Mouse (Mus musculus): Measurements from ENCODE around the gene Artn. TPM values are rescaled to one million over a fixed set of nuclear protein-coding genes. Genes with fewer than 3 reads are reported as not detected.

Artn gene
- polyA plus RNA-seq, 1 experiment from 2014 or later = 0.53 TPM

- Histone ChIP-seq H3K9me3 (ENCODE audit: control insufficient read depth, low read length) (no peaks in the 10 kb centered on the region), H3K4me1 (ENCODE audit: control insufficient read depth, insufficient read depth, low read length) (no peaks in the 10 kb centered on the region), H3K4me3 (ENCODE audit: low read depth, low read length) (no peak overlapping the region), H3K36me3 (ENCODE audit: control insufficient read depth, insufficient read depth, low read length) (no peaks in the 10 kb centered on the region; the same call in 1 of the 2 replicates), H3K27ac (ENCODE audit: low read depth, low read length) (no peak overlapping the region), H3K9ac (ENCODE audit: low read length) (no peak overlapping the region), H3K27me3 (ENCODE audit: control insufficient read depth, insufficient read depth, low read length) (no peaks in the 10 kb centered on the region), H3K4me2 (no peak overlapping the region)
- ATAC-seq (ENCODE audit: low FRiP score) (no peak), DNase-seq (ENCODE audit: low spot score, missing footprints) (peak; percentile 73)
- 77% methylated on average over 4 of the region's 4 CpGs for WGBS
These were observed 27.9 kb upstream of the Artn start for GRCm38 (mm10) chr4:117957492-117957891.

- H3K4me1 ChIP-seq (ENCODE audit: control insufficient read depth, insufficient read depth, low read length) = peaks cover 3% of the 10 kb centered on the region; the same call in 1 of the 2 replicates
- H3K27me3 ChIP-seq (ENCODE audit: control insufficient read depth, insufficient read depth, low read length) = no peaks in the 10 kb centered on the region
- H3K27ac ChIP-seq (ENCODE audit: low read depth, low read length) = no peak overlapping the region
- H3K36me3 ChIP-seq (ENCODE audit: control insufficient read depth, insufficient read depth, low read length) = no peaks in the 10 kb centered on the region; the same call in 1 of the 2 replicates
- WGBS = 89% methylated on average over 7 of the region's 7 CpGs
- ATAC-seq (ENCODE audit: low FRiP score) (no peak), DNase-seq (ENCODE audit: low spot score, missing footprints) (peak; percentile 73)
- no peak overlapping the region for H3K4me2 ChIP-seq
- H3K4me3 ChIP-seq (ENCODE audit: low read depth, low read length) = no peak overlapping the region
- no peaks in the 10 kb centered on the region for H3K9me3 ChIP-seq (ENCODE audit: control insufficient read depth, low read length)
- H3K9ac ChIP-seq (ENCODE audit: low read length) = no peak overlapping the region
These were observed 17.9 kb upstream of the Artn start for GRCm38 (mm10) chr4:117947493-117947892.

- no peak for DNase-seq (ENCODE audit: low spot score, missing footprints)
These were observed 17.2 kb upstream of the Artn start for GRCm38 (mm10) chr4:117946639-117947305.

GRCm38 (mm10) chr4:117943317-117943716, 13.8 kb upstream of the Artn start:
- Histone ChIP-seq H3K27ac (ENCODE audit: low read depth, low read length) (no peak overlapping the region), H3K36me3 (ENCODE audit: control insufficient read depth, insufficient read depth, low read length) (no peaks in the 10 kb centered on the region), H3K4me3 (ENCODE audit: low read depth, low read length) (no peak overlapping the region), H3K9me3 (ENCODE audit: control insufficient read depth, low read length) (no peaks in the 10 kb centered on the region), H3K9ac (ENCODE audit: low read length) (no peak overlapping the region), H3K4me2 (no peak overlapping the region), H3K4me1 (ENCODE audit: control insufficient read depth, insufficient read depth, low read length) (peaks cover 3% of the 10 kb centered on the region; the same call in 1 of the 2 replicates), H3K27me3 (ENCODE audit: control insufficient read depth, insufficient read depth, low read length) (no peaks in the 10 kb centered on the region)
- no peak for DNase-seq (ENCODE audit: low spot score, missing footprints)
- 58% methylated on average over 5 of the region's 5 CpGs for WGBS
- no peak for ATAC-seq (ENCODE audit: low FRiP score)

More at GRCm38 (mm10) chr4:117946639-117947305, 17.2 kb upstream of the Artn start:
- no peak overlapping the region for H3K27ac ChIP-seq (ENCODE audit: low read depth, low read length)
- H3K4me1 ChIP-seq (ENCODE audit: control insufficient read depth, insufficient read depth, low read length) = peaks cover 3% of the 10 kb centered on the region; the same call in 1 of the 2 replicates
- 85% methylated on average over 11 of the region's 11 CpGs for WGBS
- H3K27me3 ChIP-seq (ENCODE audit: control insufficient read depth, insufficient read depth, low read length) = no peaks in the 10 kb centered on the region
- no peak overlapping the region for H3K9ac ChIP-seq (ENCODE audit: low read length)
- no peak overlapping the region for H3K4me3 ChIP-seq (ENCODE audit: low read depth, low read length)
- H3K4me2 ChIP-seq = no peak overlapping the region
- H3K36me3 ChIP-seq (ENCODE audit: control insufficient read depth, insufficient read depth, low read length) = no peaks in the 10 kb centered on the region
- no peaks in the 10 kb centered on the region for H3K9me3 ChIP-seq (ENCODE audit: control insufficient read depth, low read length)
- no peak for ATAC-seq (ENCODE audit: low FRiP score)

GRCm38 (mm10) chr4:117936964-117937363, 7.4 kb upstream of the Artn start:
- no peak overlapping the region for H3K4me3 ChIP-seq (ENCODE audit: low read depth, low read length)
- H3K27ac ChIP-seq (ENCODE audit: low read depth, low read length) = no peak overlapping the region
- 97% methylated on average over 5 of the region's 5 CpGs for WGBS
- no peaks in the 10 kb centered on the region for H3K4me1 ChIP-seq (ENCODE audit: control insufficient read depth, insufficient read depth, low read length)
- no peaks in the 10 kb centered on the region for H3K27me3 ChIP-seq (ENCODE audit: control insufficient read depth, insufficient read depth, low read length)
- DNase-seq (ENCODE audit: low spot score, missing footprints) (no peak), ATAC-seq (ENCODE audit: low FRiP score) (no peak)
- H3K4me2 ChIP-seq = no peak overlapping the region
- H3K36me3 ChIP-seq (ENCODE audit: control insufficient read depth, insufficient read depth, low read length) = no peaks in the 10 kb centered on the region
- no peaks in the 10 kb centered on the region for H3K9me3 ChIP-seq (ENCODE audit: control insufficient read depth, low read length)
- H3K9ac ChIP-seq (ENCODE audit: low read length) = no peak overlapping the region

- no peaks in the 10 kb centered on the region for H3K9me3 ChIP-seq (ENCODE audit: control insufficient read depth, low read length)
- ATAC-seq (ENCODE audit: low FRiP score) = no peak
- DNase-seq (ENCODE audit: low spot score, missing footprints) = no peak
- peaks cover 9% of the 10 kb centered on the region for H3K4me1 ChIP-seq (ENCODE audit: control insufficient read depth, insufficient read depth, low read length)
- H3K36me3 ChIP-seq (ENCODE audit: control insufficient read depth, insufficient read depth, low read length) = no peaks in the 10 kb centered on the region
- peaks cover 14% of the 10 kb centered on the region for H3K27me3 ChIP-seq (ENCODE audit: control insufficient read depth, insufficient read depth, low read length)
- no peak overlapping the region for H3K27ac ChIP-seq (ENCODE audit: low read depth, low read length)
- H3K4me3 ChIP-seq (ENCODE audit: low read depth, low read length) = no peak overlapping the region
- H3K4me2 ChIP-seq = no peak overlapping the region
- WGBS = 84% methylated on average over 4 of the region's 4 CpGs
- H3K9ac ChIP-seq (ENCODE audit: low read length) = no peak overlapping the region
These were observed 4.5 kb upstream of the Artn start for GRCm38 (mm10) chr4:117934081-117934480.

GRCm38 (mm10) chr4:117933248-117933647, 3.7 kb upstream of the Artn start:
- no peak for ATAC-seq (ENCODE audit: low FRiP score)
- Histone ChIP-seq H3K36me3 (ENCODE audit: control insufficient read depth, insufficient read depth, low read length) (no peaks in the 10 kb centered on the region), H3K27me3 (ENCODE audit: control insufficient read depth, insufficient read depth, low read length) (peaks cover 22% of the 10 kb centered on the region), H3K27ac (ENCODE audit: low read depth, low read length) (no peak overlapping the region), H3K4me1 (ENCODE audit: control insufficient read depth, insufficient read depth, low read length) (peaks cover 16% of the 10 kb centered on the region), H3K4me3 (ENCODE audit: low read depth, low read length) (no peak overlapping the region), H3K9me3 (ENCODE audit: control insufficient read depth, low read length) (no peaks in the 10 kb centered on the region), H3K9ac (ENCODE audit: low read length) (no peak overlapping the region), H3K4me2 (no peak overlapping the region)
- no peak for DNase-seq (ENCODE audit: low spot score, missing footprints)
- 83% methylated on average over 5 of the region's 5 CpGs for WGBS

GRCm38 (mm10) chr4:117928699-117929241, 793 bp downstream of the Artn start:
- 1% methylated on average over 13 of the region's 13 CpGs for WGBS
- ATAC-seq (ENCODE audit: low FRiP score) = peak; percentile 28

GRCm38 (mm10) chr4:117928234-117928633, 1.3 kb downstream of the Artn start:
- Histone ChIP-seq H3K4me2 (0 out of 2 replicates have a peak overlapping the region, but pooled peaks have one; percentile 4), H3K36me3 (ENCODE audit: control insufficient read depth, insufficient read depth, low read length) (no peaks in the 10 kb centered on the region), H3K27ac (ENCODE audit: low read depth, low read length) (no peak overlapping the region), H3K9ac (ENCODE audit: low read length) (no peak overlapping the region), H3K4me1 (ENCODE audit: control insufficient read depth, insufficient read depth, low read length) (peaks cover 23% of the 10 kb centered on the region), H3K9me3 (ENCODE audit: control insufficient read depth, low read length) (no peaks in the 10 kb centered on the region), H3K27me3 (ENCODE audit: control insufficient read depth, insufficient read depth, low read length) (peaks cover 56% of the 10 kb centered on the region), H3K4me3 (ENCODE audit: low read depth, low read length) (no peak overlapping the region)
- DNase-seq (ENCODE audit: low spot score, missing footprints) (peak; percentile 94), ATAC-seq (ENCODE audit: low FRiP score) (peak; percentile 39)
- WGBS = 10% methylated on average over 6 of the region's 6 CpGs

More at GRCm38 (mm10) chr4:117928699-117929241, 793 bp downstream of the Artn start:
- H3K36me3 ChIP-seq (ENCODE audit: control insufficient read depth, insufficient read depth, low read length) = no peaks in the 10 kb centered on the region
- H3K4me1 ChIP-seq (ENCODE audit: control insufficient read depth, insufficient read depth, low read length) = peaks cover 23% of the 10 kb centered on the region
- no peak overlapping the region for H3K27ac ChIP-seq (ENCODE audit: low read depth, low read length)
- peak; percentile 89 for DNase-seq (ENCODE audit: low spot score, missing footprints)
- H3K27me3 ChIP-seq (ENCODE audit: control insufficient read depth, insufficient read depth, low read length) = peaks cover 56% of the 10 kb centered on the region
- H3K9ac ChIP-seq (ENCODE audit: low read length) = no peak overlapping the region; the same call in 1 of the 2 replicates
- H3K4me3 ChIP-seq (ENCODE audit: low read depth, low read length) = peak overlapping the region; percentile 25; the same call in 1 of the 2 replicates
- no peaks in the 10 kb centered on the region for H3K9me3 ChIP-seq (ENCODE audit: control insufficient read depth, low read length)
- peak overlapping the region; percentile 54 for H3K4me2 ChIP-seq
